Mouse (Mus musculus) thymus, postnatal 25 days (tissue): Measurements from ENCODE around the gene Csn1s2a.
"Not testable (repeated sequence)": the region's sequence is repeated elsewhere in the genome, so short reads cannot be mapped to it uniquely, and the experiment has no call there.

Source experiments
- DNase-seq: peaks from one replicate; pipeline ENCODE4 v3.0.0; 2022

Csn1s2a gene

DNA sequence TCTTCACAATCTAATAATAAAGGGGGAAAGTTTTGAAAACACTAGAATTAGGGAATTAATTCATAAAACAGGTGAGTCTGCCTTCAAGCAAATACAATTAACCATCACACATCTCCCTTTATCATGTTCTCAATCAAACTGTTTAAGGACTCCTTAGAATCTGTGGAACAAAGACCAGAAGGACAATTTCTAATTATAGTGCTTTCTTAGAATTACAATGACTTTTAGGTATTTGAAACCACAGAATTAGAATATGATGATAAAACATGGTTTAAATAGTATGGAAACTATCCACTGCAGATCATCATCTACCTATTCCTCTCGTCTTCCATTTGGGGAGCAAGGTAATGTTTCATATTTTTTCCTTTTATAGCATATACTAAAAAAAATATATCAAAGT, at the start of gene Csn1s2a:
TSS of gene Csn1s2a (plus strand) at position 301 of the 400 bp plus-strand sequence.
- no peak for DNase-seq

DNA sequence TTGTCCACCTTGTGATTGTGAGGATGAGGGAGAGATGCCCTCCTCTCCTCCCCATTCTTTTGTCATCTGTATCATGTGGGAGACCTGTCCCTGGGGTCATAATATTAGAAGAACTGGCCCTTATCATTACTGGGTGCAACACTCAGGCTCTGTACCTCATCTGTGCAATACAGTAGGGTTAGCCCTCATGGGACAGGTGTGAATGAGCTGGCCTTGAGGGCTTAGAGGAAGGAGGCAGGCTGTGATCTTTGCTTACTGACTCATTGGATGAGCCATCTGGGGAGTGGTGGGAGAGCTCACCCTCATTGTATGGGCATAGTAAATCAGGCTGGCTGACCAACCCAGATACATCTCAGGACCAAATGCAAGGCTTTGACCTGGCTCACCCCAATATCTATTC, 39.5 kb upstream of the Csn1s2a start:
- no peak for DNase-seq

DNA sequence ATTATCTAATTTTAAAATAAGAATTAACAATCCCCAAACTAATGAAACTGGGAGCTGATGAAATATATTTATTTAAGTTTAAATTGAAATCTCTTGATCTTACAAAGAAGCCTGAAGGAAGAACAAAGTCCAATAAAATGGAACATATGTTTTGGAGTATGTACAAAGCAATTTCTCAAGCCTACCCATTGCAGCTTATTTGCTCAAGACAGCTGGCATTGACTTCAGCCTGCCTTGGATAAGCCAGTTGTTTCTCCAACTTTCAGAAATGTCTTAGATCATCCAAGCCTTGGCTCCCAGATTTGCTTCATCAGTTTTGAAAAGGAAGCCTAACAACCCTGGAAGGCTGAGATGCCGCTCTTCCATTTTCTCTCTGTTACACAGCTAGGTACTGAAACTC, 20.9 kb upstream of the Csn1s2a start:
- DNase-seq, result no peak

DNA sequence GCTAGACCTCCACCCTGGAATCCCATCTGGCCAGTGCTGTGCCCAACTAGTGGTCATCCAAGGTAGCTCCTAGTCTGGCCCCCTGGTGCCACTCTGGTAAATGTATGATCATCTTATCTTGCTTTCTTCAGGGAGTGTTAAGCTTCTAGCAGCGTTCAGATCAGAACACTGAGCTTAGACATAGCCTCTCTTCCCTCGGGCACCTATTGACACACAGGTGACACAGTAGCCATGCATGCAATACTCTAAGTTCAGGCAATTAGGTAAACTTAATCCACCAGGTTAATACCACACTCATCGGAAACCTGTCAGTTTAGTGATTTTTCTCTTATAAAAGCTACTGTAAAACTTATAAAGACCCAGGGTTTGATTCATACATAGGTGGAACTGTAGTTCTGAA, 9.8 kb upstream of the Csn1s2a start:
- no peak for DNase-seq

DNA sequence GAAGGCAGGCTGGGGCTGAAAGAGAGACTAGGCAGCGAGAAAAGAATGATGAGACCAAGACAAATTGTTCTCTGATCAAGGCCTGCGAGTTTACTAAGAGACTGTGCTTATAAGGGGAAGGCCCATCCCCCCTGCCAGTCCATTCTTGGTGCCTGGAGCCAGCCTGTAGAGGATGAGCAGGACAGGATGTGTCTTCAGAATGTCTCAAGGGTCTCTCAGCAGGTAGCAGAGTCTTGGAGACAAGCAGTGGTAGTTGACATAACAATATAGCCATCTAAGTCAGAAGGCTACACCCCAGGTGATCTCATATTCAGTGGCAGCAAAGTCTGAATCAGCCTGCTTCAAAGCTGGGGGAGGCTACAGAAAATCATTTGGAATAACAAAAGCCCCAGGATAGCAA, 2.2 kb upstream of the Csn1s2a start:
- DNase-seq, result not testable (repeated sequence)

DNA sequence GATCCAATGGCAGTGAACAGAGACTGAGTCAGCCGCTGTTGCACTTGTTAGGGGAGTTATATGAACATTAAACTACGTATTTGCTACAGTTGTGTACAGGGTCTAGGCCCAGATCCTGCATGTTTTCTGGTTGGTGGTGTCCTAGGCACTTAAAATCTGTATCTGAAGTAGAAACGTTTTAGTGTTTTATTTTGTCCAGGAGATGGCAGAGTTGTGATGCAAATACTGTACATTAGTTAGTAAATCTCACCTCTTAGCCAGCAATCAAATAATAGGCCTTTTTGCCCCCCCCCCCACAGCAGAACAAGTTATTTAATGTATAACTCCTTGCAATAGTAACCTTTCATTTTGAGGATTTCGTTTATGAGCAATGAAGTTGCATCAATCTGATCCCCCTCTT, 8.4 kb downstream of the Csn1s2a start:
- no peak for DNase-seq

DNA sequence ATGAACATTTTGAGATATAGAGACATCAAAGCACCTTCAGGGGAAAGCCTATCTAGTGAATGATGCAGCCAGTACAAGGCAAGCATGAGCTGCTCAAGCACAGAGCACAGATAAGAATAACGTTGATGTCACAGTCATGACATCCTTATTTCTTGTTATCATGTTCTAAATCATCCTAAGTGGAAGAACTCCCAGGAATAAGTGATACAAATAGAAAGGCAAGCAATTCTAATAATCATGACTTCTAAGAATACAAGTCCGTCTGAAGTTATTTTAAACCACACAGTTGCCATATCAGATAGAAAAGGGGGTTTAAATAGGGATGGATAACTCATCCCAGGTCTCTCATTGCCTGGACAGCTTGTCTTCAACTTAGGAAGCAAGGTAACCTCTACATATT, 33.4 kb downstream of the Csn1s2a start, which contains the start of gene Csn1s2b:
TSS of gene Csn1s2b (plus strand) at position 301 of the 400 bp plus-strand sequence.
- DNase-seq, result no peak

DNA sequence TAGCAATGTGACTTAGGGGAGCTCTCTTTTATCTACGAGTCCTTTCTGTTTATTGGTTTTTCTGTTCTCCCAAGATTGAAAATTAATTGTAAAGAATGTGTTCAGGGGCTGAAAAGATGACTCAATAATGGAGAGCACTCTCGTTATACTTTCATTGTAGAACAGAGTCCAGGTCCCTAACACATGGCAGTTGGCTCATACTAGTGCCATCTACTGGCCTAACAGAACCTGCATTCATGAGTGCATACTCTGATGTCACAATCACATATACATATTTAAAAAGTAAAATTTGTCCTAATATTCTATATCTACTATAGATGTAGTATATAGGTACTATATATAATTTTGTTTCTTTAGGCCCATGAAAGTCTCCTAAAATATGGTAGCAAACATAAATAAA, 34.9 kb downstream of the Csn1s2a start:
- DNase-seq, result no peak

DNA sequence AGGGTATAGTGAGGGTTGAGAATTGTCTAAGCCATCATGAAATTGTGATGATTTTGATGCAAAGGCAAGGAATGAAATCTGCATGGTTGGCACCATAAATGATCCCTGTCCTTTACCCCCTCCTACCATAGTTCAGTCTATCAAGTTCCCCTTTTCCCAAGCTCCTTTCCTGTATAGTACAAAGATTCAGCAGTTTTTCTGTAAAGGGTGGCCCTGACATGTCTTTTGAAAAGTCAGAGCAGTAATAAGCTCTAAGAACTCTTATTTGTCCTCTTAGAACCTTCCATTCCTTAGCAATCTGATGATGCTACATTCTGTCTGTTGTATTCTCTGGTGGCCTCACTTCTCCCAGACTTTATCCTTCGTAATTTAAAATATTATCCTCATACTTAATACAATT, 51.0 kb downstream of the Csn1s2a start, which contains the start of gene Prr27:
TSS of gene Prr27 (plus strand) at position 301 of the 400 bp plus-strand sequence.
- no peak for DNase-seq
